Mouse (Mus musculus): Measurements from ENCODE around the gene Tecpr2.
A peak's percentile ranks its signal among the peaks of the same experiment; 100 is the strongest.
"Not testable (repeated sequence)": the region's sequence is repeated elsewhere in the genome, so short reads cannot be mapped to it uniquely, and the experiment has no call there.

Tecpr2 gene

DNA sequence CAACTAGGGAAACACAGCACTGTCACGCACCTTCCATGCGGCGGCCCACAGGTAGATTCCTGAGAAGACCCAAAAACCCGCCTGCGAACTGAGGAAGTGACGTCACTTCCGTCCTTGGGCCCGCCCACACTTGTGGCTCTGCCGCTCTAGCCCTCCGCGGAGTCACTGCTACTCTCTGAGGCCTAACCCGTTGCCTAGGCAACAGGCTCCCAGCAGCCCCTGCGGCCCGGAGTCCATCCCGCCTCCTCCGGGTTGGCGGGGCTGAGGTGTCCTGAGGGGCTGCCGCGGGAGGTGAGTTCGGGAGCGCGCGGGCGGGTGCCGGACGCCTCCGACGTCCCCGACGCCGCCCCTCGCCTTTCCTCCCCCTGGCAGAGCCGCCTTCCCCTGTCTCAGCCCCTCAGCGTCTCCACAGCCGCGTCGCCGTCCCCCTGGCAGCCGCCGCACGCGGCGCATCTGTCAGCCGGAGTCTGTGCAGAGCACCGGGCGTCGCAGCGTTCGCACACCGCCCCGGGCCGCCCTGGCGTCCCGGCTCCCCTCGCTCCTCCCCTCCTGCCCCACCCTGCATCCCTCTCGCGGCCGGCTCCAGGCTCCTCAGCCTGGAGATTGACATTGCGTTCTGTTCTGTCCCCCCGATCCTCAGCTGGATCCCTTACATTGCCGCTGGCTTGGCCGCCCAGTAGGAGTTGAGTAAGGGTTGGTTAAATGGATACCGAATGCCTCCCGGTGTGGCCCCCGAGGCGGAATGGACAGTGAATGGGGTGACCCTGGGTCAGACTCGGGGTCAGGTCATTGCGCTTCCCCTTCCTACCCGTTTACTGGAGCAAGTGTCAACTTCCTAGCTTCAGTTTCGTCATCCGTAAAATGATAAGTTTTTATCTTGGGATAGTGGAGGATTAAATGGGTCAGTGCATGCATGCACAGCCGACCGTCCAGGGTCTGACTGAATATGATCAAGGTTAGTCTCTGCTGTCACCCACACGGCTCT lies at the start of gene Tecpr2, which contains the start of gene Cinp:
Gene Tecpr2, plus strand, starts transcription at position 229 of the 985 bp plus-strand sequence.
Gene Cinp, minus strand, starts transcription at position 110 of the 985 bp plus-strand sequence.
- peak; percentile 100 for DNase-seq

DNA sequence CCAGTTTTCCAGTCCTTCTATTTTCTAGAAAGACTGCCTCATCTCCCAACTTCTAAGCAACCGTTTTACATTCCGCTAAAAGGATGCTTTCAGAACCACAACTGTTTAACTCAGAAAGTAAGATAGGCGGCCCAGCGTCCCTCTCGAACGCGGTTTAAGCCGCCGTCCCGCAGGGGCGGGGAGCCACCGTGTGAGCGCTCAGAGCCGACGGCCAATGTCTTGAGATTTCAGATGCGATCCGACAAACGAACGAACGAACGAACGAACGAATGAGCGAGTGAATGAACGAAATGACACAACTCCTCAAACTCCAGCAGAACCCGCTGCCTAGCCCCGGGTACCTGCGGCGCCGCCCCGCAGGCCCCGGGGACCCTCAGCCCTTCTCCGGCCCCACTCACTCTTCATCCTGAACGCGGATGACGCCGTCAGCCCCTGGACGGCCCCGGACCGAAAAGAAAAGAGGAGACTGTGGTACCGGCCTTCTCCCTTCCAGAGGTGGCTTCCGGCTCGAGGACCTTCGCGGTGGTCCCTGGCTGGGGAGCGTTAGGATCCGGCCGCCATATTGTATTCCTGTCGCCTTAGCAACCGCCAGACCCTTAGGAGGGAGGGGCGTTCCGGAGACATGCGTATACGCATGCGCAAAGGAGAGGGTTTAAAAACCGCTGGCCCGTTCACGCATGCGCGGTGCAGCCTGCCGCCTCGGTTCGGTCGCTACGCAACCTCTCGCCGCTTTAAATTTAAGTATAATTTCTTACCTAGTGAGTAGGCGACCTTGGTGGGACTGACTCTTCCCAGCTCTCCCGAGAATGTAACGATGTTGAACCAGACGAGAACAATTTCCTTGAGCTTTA lies 48.5 kb upstream of the Tecpr2 start, which contains the start of gene Mok:
Gene Mok, minus strand, starts transcription at position 592 of the 851 bp plus-strand sequence.
- DNase-seq = peak; percentile 96

DNA sequence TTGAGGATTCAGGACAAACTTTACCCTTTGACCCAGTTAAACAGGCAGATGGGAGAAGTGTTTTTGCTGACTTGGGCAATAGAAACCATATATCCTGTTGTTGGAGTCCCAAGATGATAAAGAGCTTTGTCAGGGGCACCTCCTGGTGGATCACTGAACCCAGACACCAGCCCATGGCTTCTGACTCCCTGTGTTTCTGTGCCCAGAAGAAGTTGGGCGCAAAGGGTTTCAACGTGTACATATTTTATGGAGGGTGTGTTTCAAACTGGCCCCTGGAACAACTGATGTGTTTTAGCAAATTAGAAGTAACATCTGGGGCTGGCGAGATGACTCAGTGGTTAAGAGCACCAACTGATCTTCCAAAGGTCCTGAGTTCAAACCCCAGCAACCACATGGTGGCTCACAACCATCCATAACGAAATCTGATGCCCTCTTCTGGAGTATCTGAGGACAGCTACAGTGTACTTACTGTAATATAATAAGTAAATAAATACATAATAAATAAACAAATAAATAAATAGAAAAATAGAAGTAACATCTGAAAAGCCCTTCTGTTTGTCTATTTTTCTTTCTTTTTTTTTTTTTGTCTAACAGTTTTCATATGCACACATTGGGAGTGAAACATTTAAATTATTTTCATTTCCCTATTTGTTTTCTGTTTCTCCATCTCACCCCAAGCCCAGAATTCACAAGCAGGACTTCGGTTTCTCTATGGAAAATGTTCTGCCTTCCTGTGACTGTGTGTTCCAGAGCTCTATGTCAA lies 47.2 kb upstream of the Tecpr2 start:
- no peak for DNase-seq

DNA sequence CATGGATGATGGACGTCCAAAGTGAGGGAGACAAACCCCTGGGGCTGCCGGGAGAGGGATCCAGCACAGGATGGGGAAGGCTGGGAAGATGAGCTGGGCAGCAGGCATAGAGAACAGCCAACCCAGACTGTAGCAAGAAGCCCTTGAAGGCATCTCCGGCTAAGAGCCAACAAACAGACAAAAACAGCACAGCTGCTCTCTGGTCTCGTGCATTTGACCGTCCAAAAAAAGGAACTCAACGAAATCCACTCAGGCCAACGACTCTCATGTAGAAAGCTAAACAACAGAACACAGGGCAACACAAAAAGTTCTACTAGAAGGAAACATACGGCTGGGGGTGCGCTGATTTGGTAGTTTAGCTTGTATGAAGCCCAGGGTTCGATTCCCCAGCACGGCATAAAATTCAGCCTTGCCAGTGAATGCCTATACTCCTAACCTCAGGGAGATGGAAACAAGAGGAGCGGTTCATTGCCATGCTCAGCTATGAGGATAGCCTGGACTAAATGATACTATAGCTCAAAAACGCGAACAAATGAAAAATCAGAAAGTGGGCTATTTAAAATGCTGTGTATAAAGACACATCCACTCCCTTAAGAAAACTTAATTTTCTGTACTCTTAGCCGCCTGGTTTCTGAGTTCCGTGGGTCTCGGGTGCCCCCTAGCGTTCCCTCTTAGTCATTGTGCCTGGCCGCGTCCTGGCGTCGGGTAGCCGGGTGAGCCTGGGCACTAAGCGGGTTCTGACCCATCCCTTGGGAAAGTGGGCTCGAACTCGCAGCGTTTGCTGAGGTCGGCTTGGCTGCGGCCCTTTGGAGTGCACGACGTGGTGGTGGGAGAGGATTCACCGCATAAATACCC lies 45.6 kb upstream of the Tecpr2 start:
- DNase-seq = peak; percentile 87

DNA sequence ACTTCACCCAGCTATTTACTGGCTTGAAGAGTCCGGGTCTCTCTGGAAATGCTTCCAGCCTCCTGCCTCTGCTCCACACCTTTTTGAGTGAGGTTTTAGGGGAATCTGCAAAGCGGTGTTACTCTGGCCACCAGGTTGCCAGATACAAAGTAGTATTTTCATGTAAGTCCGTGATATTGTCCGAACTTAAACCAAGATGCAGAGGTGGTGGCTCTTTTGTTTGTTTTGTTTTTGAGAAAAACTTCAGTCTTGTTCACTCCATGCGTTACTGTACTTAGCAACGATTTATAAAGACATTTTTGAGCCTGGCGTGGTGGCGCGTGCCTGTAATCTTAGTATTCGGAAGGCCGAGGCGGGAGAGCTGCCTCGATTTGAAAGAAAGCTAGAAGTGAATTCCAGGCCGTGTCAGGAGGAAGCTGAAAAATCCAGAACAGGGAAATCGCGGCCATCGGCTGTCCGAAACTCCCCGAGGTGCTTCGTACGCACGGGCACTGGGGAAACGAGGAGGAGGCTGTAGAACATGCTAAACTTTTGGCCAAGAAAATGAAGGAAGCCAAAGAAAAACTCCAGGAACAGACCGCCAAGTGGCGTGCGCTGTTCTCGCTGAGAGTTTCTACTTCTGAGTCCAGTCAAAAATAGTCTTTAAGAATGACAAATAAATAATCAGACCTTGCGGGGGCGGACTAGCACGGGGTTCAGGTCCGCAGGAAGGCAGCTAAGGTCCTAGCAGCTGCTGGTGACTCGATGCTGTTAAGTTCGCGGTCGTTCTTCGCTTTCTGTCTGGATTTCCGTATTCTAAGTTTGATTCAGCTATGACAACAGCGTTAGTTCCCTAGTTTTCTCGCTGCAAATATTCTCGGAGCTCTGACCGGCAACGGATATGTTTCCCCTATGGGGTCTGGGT lies 44.6 kb upstream of the Tecpr2 start:
- peak; percentile 50 for DNase-seq

DNA sequence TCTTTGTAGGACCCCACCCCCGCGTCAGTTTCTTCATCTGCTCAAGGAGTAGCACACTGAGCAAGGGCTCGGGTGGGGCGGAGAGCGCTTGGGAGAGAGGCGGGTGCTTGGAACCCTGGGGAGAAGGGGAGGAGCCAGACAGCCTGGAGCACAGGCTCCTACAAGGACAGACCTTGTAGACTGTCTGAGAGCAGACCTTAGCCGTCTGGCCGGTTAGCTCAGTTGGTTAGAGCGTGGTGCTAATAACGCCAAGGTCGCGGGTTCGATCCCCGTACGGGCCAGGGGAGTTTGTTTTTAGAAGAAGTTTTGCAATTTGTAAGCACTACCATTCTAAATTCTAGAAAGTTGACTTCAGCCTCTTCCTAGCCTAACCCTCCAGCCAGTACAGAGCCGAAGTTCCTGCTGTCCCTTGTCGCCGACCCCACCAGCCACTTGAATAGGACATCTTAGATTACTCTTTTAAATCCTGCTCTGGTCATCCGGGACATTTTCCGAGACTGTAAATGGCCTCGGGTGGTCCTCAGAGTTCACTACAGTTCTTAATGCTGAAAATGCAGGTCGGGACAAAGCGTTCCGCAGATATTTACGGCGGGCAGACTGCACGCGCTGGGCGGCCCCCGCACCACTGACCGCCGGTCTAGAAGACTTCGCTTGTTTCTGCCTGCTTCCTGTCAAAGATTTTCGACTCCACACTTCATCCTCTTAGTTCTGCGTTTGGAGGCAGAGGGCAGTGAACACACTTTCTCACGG lies 43.8 kb upstream of the Tecpr2 start:
- peak; percentile 91 for DNase-seq

DNA sequence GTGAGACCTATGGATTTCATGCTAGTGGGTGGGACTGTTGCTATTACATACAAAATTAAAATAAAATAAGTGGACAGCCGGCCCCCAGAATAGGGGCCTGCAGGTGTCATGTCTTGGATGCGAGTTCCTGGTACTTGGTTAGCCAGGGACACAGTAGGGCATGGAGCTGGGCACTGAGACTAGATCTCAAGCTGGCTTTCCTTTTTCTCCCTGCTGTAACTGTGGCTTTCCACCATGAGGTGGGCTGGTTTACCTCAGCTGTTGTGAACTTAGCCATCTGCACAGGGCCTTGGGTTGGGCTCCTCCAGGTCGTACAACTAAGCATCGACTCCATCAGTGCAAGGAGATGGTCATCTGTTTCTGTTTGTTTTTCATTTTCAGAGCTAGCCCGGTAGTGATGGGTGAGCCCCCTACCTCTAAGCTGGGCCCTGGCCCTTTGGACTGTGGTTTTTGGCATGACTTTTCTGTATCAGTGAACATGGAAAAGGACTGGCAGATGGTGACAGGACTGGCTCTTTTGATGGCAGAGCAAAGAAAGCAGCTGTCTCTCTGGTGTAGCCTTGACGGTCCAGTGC lies 42.8 kb upstream of the Tecpr2 start:
- DNase-seq = no peak

DNA sequence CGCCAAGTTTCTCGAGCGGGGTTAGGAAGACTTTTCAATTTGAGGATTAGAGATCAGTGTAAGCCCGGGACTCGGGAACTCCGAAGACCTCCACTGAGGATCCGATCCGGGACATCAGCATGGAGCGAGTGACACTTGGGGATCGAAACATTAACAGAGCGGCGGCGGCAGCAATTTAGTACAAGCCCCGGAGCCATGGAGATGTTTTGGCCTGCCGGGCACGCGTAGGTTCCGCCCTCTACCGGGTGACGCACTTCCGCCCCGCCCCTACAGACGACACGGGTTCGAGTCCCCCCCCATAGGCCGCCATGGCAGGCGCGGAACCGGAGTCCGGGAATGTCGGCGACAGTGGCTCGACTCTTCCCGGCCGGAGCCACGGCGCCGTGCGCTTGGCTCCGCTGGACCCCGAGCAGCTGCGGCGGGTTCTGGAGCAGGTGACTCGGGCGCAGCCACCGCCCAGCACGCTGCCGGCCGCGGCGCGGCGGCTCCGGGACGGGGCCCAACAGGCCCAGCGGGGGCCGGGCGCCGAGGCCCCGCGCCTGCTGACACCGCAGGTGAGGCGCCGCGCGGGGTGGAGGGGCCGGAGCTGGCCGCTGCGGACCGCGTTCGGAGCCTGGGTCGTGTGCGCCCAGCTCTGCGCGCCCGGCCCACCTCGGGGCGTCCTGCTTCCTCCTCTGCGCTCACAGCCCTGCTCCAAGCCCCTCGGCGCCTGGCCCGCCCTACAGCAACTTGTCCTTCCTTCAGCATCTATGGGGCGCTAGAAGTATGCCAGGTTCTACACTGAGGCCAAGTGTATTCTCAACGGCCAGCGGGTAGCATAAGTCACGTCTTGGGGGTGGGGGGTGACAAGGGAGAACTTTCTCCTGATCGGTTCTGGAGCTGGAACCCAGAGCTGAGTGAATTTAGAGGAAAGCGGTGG lies 38.8 kb upstream of the Tecpr2 start, which contains the start of gene Zfp839:
Gene Zfp839, plus strand, starts transcription at position 244 of the 919 bp plus-strand sequence.
- DNase-seq = peak; percentile 89

DNA sequence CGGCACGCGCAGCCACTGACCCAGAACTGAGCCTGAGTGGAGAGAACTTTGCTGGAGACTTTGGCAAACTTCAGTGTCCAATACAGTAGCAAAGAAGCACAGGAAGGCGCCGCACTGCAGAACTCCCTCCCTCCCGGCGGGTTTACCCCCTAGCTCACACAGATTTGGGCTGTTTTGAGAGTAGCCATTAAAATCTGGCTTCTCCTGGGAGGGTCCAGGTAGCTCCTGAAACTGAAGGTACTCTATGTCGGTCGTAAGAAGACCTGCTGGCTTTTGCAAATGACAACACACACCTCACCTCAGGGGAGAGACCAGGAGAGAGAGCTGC lies 38.2 kb upstream of the Tecpr2 start:
- no peak for DNase-seq

DNA sequence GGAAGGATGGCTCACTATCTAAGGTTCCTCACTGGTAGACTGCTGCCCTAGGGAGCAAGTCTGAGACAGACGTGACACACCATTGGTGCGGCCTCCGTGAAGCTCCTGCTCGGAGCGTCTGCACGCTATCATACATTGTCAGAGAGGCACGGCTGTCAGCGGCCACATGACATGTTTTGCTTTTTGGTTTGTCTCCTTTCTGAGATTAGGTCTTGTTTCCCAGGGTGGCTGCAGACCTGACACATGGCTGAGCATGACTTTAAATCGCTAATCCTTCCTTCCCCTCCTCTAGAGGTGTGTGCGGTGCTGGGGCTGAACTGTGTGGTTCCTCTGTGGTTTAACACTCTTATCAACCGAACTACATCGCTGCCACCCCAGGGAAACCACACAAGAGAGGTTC lies 37.6 kb upstream of the Tecpr2 start:
- DNase-seq = no peak

DNA sequence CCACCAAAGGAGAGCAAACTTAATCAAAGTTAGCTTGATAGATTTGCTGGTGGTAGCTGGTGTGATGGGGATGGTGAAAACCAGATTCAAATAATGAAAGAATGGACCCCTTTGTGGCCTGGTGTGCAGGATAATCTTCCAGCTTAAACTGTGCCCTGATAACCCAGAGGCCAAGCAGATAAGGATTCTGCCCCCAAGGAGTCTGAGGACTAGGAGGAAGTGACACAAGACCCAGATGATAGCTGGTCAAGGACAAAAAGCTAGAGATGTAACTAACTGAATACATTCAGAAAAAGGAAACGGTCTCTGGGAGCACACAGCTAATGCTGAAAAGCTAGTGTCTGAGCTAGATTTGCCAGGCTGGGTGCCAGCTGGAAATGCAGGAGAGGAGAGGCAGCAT lies 37.1 kb upstream of the Tecpr2 start:
- no peak for DNase-seq

DNA sequence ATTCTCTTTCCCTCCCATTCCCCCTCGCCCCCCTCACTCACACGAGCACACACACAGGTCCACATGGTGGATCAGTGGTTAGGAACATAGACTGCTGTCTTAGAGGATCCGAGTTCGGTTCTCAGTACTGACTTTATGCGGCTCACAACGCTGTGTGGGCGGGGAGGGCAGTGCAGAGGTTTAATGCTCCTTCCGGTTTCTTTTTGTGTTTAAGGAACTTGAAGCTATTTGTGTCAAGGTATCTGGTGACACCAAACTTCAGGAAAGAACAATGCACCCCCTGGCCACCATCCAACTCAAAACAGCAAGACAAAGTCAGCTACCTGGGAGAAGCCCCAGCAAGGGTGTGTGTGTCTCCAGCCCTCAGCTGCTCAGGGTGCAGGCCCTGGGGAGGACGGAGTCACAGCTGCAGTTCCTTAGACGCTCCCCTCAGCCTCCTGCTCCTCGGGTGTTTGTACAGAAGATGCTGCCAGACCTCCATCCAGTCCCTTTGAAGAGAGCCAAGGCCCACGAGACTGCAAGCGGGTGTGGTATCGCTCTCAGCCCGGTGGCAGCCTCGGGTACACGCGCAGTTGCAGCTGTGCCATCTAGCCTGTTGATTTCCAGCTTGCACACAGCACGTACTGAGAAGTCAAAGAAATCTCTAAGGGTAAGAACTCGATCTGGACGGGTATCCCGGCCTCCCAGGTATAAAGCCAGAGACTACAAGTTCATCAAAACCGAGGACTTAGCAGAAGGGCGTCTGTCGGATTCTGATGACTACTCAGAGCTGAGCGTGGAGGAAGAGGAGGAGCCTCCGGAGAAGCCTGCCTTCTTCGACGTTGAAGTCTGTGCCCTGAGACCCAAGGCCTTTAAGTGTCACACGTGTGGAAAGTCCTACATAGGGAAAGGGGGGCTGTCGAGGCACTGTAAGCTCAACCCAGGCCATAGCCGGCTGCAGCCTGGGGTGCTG lies 34.0 kb upstream of the Tecpr2 start:
- DNase-seq = no peak

DNA sequence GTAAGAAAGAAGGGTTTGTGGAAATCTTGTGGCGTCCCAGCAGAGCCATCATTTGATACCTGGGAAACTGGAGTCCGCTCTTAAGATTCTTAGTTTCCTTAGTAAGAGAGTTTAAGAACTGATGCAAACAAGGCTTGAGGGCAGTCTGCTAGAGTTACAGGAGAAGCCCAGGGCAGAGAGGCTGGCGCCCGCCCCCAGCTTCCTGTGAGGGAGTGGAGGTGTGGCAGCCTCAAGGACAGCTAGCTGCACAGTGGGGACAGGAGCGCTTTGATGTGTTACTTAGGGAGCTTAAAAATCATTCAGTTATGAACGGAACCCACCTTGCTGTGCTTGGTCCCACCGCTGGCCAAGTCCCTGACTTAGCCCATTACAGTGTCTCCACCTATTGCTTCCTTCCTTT lies 31.9 kb upstream of the Tecpr2 start:
- no peak for DNase-seq

DNA sequence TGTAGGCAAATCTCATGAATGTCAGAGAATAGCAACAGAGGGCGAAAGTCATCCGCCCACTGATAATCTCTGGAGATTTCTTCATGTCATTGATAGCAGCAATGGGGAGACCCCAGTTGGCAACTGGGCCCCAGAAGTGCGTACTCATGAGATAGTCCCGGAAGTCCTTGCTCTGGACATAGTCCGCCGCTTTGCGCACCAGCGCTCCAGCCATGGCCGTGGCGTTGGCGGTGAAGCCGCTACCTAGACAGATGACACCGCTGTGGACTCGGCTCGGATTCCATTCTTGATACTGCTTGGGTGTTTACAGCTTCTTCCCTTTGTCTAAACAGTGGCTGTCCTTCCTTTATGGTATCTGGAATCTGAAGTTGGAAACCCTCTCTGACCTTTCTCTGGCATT lies 30.4 kb upstream of the Tecpr2 start:
- not testable (repeated sequence) for DNase-seq

DNA sequence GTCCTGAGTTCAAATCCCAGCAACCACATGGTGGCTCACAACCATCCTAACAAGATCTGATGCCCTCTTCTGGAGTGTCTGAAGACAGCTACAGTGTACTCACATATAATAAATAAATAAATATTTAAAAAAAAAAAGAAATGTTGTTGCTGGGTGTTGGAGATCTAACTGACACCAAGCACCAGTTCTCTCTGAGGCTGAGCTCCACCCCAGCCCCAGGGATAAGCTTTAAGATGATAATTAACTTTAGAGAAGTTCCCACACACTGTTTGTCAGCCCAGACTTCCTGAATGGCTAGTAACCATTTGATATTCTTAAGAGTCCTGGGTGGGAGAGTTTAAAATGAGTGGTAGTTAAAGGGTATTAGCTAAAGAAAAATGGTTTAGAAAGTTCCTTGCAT lies 28.8 kb upstream of the Tecpr2 start:
- no peak for DNase-seq

DNA sequence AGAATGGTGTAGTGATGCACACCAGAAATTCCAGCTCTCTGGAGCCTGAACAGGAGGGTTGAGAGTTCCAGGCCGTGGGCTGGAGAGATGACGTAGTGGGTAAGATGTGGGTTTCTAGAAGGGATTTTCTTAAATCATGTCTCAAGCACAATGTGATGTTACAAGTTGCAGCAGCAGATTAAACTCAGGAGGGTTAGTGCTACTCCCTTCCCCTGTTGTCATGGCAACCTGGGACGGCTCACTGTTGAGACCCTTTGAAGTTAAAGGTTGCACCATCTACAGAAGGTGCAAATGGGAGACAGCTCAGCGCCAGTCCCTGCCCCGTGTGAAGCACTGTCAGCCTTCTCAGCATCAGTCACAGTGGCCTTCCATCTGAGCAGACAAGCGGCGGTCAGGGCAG lies 27.8 kb upstream of the Tecpr2 start:
- peak; percentile 23 for DNase-seq

DNA sequence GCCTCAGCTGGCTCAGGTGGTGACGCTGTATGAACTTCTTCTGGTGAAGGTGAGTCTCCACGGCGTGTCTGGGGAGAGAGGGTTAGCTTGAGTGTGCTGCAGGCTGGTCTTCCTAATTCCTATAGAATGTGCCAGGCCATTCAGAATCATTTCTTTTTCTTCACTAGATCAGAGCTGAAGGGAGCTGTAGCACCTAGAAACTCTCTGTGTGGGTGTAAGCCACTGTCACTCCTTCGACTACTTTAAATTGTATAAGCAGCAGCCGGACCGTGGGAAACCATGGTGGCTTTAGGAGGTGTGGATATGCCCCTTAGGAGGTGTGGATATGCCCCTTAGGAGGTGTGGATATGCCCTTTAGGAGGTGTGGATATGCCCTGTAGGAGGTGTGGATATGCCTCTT lies 25.1 kb upstream of the Tecpr2 start:
- no peak for DNase-seq

All from embryo, embryonic 11 days (tissue).